Mouse (Mus musculus): ENCODE data around the gene Arfgef2. TPM values are rescaled to one million over a fixed set of nuclear protein-coding genes. Genes with fewer than 3 reads are reported as not detected.

Arfgef2 gene
- total and polyA plus RNA-seq, 2 experiments from 2014 or later: 5.2 to 15.5 TPM

DNA sequence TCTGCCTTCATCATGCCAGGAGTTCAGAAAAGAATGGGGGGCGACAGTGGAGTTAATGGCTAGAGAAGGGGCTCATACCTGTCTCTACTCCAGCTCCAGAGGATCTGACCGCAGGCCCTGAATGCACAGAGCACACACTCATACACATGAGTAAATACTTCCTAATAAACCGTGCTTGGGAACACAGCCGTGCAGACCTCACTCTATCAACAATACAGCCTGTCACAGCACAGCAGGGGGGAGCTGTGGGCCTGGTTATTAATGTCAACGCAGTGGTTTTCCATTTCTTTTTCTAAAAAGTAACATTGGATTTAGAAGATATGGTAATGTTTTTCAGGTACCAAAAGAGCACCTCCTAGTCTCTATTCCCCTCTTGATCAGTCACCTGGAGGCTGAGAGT, 129.0 kb downstream of the Arfgef2 start:
- 87% methylated on average over 5 of the region's 5 CpGs for WGBS
- ATAC-seq (ENCODE audit: insufficient read depth, low read depth): no peak
- H3K4me3 ChIP-seq (ENCODE audit: low read depth, low read length): no peak overlapping the region
- no peaks in the 10 kb centered on the region for H3K4me1 ChIP-seq (ENCODE audit: control insufficient read depth, insufficient read depth)
- no peak overlapping the region for H3K9ac ChIP-seq (replicated peaks; ENCODE audit: low read depth, low read length)
- no peak for DNase-seq (ENCODE audit: low spot score)
- H3K4me2 ChIP-seq (ENCODE audit: low read depth, low read length): no peak overlapping the region
- H3K27me3 ChIP-seq (ENCODE audit: control insufficient read depth, insufficient read depth, low read length): no peaks in the 10 kb centered on the region
- H3K27ac ChIP-seq (ENCODE audit: low read depth): no peak overlapping the region
- no peaks in the 10 kb centered on the region for H3K9me3 ChIP-seq (replicated peaks; ENCODE audit: control insufficient read depth, low read length)
- H3K36me3 ChIP-seq (replicated peaks; ENCODE audit: control insufficient read depth, insufficient read depth, low read length): peaks cover 83% of the 10 kb centered on the region
- TF ChIP-seq CTCF (IDR thresholded peaks at IDR 0.05; ENCODE audit: low read depth) (no peak), EP300 (IDR thresholded peaks at IDR 0.05; ENCODE audit: low read depth) (no peak)

DNA sequence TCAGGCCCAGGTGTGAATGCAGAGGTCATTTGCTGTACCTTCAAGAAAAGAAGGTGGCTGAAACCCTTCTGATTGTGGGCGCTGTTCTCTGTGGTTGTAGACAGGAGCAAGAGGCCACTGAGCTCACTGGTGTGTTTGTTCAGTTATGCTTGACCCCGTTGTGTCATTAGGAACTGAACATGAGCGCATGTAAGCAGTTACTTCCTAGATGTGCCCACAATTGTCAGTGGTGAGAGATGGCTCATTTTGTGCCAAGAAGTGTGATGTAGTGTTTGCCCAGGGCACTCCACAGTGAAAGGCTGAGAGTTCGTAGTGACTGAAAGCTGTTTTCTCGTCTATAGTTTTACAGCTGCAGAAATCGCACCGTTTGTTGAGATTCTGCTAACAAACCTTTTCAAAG, 130.2 kb downstream of the Arfgef2 start:
- WGBS: 95% methylated on average over 7 of the region's 7 CpGs
- H3K4me2 ChIP-seq (ENCODE audit: low read depth, low read length): no peak overlapping the region
- TF ChIP-seq CTCF (IDR thresholded peaks at IDR 0.05; ENCODE audit: low read depth) (no peak), EP300 (IDR thresholded peaks at IDR 0.05; ENCODE audit: low read depth) (no peak)
- no peaks in the 10 kb centered on the region for H3K9me3 ChIP-seq (replicated peaks; ENCODE audit: control insufficient read depth, low read length)
- H3K27me3 ChIP-seq (ENCODE audit: control insufficient read depth, insufficient read depth, low read length): no peaks in the 10 kb centered on the region
- peaks cover 82% of the 10 kb centered on the region for H3K36me3 ChIP-seq (replicated peaks; ENCODE audit: control insufficient read depth, insufficient read depth, low read length)
- H3K4me1 ChIP-seq (ENCODE audit: control insufficient read depth, insufficient read depth): no peaks in the 10 kb centered on the region
- no peak overlapping the region for H3K27ac ChIP-seq (ENCODE audit: low read depth)
- DNase-seq (ENCODE audit: low spot score): no peak
- no peak overlapping the region for H3K9ac ChIP-seq (replicated peaks; ENCODE audit: low read depth, low read length)
- no peak for ATAC-seq (ENCODE audit: insufficient read depth, low read depth)
- no peak overlapping the region for H3K4me3 ChIP-seq (ENCODE audit: low read depth, low read length)

DNA sequence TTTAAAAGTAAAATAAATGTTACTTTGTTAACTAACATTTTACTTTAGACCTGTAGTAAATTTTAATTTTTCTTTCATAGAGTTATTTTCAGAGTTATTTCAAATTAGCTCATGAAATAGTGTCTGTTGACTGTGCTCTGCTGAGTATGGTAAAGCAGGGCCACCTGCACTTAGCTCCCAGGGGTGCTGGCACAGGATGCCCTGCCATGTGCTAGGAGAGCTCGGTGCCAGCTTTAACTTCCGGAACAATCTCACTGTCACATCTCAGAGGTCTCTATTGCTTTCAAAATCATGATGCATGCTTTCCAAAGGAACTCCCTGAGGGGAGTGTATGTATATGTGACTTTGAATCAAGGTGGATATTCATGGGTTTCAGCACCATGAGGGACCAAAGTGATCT, 130.8 kb downstream of the Arfgef2 start:
- Histone ChIP-seq H3K27ac (ENCODE audit: low read depth) (no peak overlapping the region), H3K36me3 (replicated peaks; ENCODE audit: control insufficient read depth, insufficient read depth, low read length) (peaks cover 82% of the 10 kb centered on the region), H3K4me3 (ENCODE audit: low read depth, low read length) (no peak overlapping the region), H3K4me1 (ENCODE audit: control insufficient read depth, insufficient read depth) (no peaks in the 10 kb centered on the region), H3K9me3 (replicated peaks; ENCODE audit: control insufficient read depth, low read length) (no peaks in the 10 kb centered on the region), H3K9ac (replicated peaks; ENCODE audit: low read depth, low read length) (no peak overlapping the region), H3K27me3 (ENCODE audit: control insufficient read depth, insufficient read depth, low read length) (no peaks in the 10 kb centered on the region), H3K4me2 (ENCODE audit: low read depth, low read length) (no peak overlapping the region)
- ATAC-seq (ENCODE audit: insufficient read depth, low read depth) (no peak), DNase-seq (ENCODE audit: low spot score) (no peak)
- TF ChIP-seq CTCF (IDR thresholded peaks at IDR 0.05; ENCODE audit: low read depth): no peak
- WGBS: 73% methylated on average over 2 of the region's 2 CpGs

DNA sequence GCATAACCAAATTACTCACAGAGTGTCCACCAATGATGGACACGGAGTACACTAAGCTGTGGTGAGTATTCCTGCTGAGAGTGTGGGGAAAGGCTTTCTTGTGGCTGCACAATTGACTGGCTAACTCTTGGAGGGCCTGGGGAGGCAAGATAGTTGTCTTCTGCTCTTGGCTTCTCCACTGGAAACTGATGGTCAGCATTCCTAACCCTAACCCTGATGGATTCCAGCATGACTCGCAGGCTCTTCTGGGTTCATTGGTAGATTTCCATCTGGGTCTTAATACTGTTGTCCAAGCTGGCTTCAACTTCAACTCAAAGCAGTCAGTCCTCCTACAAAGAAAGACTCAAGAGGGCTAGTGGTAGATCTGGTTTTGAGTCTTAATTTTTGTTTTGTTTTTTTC, 137.8 kb downstream of the Arfgef2 start:
- Histone ChIP-seq H3K36me3 (replicated peaks; ENCODE audit: control insufficient read depth, insufficient read depth, low read length) (peaks cover 84% of the 10 kb centered on the region), H3K4me2 (ENCODE audit: low read depth, low read length) (no peak overlapping the region), H3K9ac (replicated peaks; ENCODE audit: low read depth, low read length) (no peak overlapping the region), H3K9me3 (replicated peaks; ENCODE audit: control insufficient read depth, low read length) (no peaks in the 10 kb centered on the region), H3K27me3 (ENCODE audit: control insufficient read depth, insufficient read depth, low read length) (no peaks in the 10 kb centered on the region), H3K4me3 (ENCODE audit: low read depth, low read length) (no peak overlapping the region), H3K4me1 (ENCODE audit: control insufficient read depth, insufficient read depth) (no peaks in the 10 kb centered on the region), H3K27ac (ENCODE audit: low read depth) (no peak overlapping the region)
- ATAC-seq (ENCODE audit: insufficient read depth, low read depth) (no peak), DNase-seq (ENCODE audit: low spot score) (no peak)
- TF ChIP-seq EP300 (IDR thresholded peaks at IDR 0.05; ENCODE audit: low read depth) (no peak), CTCF (IDR thresholded peaks at IDR 0.05; ENCODE audit: low read depth) (no peak)
- 81% methylated on average over 2 of the region's 2 CpGs for WGBS

DNA sequence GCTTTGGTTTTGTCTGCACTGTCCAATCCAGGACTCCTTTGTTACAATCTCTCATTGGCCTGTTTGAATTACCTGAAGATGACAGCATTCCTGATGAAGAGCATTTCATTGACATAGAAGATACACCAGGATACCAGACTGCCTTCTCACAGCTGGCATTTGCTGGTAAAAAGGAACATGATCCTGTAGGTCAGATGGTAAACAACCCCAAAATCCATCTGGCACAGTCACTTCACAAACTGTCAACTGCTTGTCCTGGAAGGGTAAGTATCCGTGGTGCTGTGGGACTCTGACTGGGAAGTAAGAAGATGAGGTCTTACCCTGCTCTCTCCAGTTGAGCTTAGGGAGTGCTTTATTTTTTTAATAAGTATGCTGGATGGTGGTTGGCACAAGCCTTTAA, 139.0 kb downstream of the Arfgef2 start:
- H3K9ac ChIP-seq (replicated peaks; ENCODE audit: low read depth, low read length): no peak overlapping the region

DNA sequence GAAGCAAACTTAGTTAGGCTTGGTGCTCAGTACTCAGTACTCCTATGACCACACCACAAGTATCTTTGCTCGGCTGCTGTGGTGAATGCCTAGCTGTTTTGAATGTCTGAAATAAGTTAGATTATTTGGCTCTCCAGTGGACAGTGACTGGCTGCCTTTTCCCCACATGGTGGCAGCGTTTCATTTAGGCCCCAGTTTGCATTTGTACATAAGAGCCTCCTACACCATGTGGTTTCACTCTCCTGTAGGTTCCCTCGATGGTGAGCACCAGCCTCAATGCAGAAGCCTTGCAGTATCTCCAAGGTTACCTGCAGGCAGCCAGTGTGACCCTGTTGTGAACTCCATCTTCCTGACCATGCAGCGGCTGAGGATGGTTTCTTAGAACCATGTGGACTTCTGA, 140.1 kb downstream of the Arfgef2 start:
- no peaks in the 10 kb centered on the region for H3K4me1 ChIP-seq (ENCODE audit: control insufficient read depth, insufficient read depth)
- no peak overlapping the region for H3K4me3 ChIP-seq (ENCODE audit: low read depth, low read length)
- TF ChIP-seq CTCF (IDR thresholded peaks at IDR 0.05; ENCODE audit: low read depth) (peak; percentile 47), EP300 (IDR thresholded peaks at IDR 0.05; ENCODE audit: low read depth) (no peak)
- 37% methylated on average over 4 of the region's 4 CpGs for WGBS
- ATAC-seq (ENCODE audit: insufficient read depth, low read depth): peak; percentile 62
- no peak overlapping the region for H3K4me2 ChIP-seq (ENCODE audit: low read depth, low read length)
- no peaks in the 10 kb centered on the region for H3K9me3 ChIP-seq (replicated peaks; ENCODE audit: control insufficient read depth, low read length)
- H3K9ac ChIP-seq (replicated peaks; ENCODE audit: low read depth, low read length): no peak overlapping the region
- H3K36me3 ChIP-seq (replicated peaks; ENCODE audit: control insufficient read depth, insufficient read depth, low read length): peaks cover 88% of the 10 kb centered on the region
- no peak for DNase-seq (ENCODE audit: low spot score)
- no peaks in the 10 kb centered on the region for H3K27me3 ChIP-seq (ENCODE audit: control insufficient read depth, insufficient read depth, low read length)
- H3K27ac ChIP-seq (ENCODE audit: low read depth): no peak overlapping the region

More for the DNA sequence above, 139.0 kb downstream of the Arfgef2 start:
- Histone ChIP-seq H3K4me1 (ENCODE audit: control insufficient read depth, insufficient read depth) (no peaks in the 10 kb centered on the region), H3K4me2 (ENCODE audit: low read depth, low read length) (no peak overlapping the region), H3K27ac (ENCODE audit: low read depth) (no peak overlapping the region), H3K9me3 (replicated peaks; ENCODE audit: control insufficient read depth, low read length) (no peaks in the 10 kb centered on the region), H3K27me3 (ENCODE audit: control insufficient read depth, insufficient read depth, low read length) (no peaks in the 10 kb centered on the region), H3K4me3 (ENCODE audit: low read depth, low read length) (no peak overlapping the region), H3K36me3 (replicated peaks; ENCODE audit: control insufficient read depth, insufficient read depth, low read length) (peaks cover 86% of the 10 kb centered on the region)
- no peak for DNase-seq (ENCODE audit: low spot score)
- no peak for ATAC-seq (ENCODE audit: insufficient read depth, low read depth)
- TF ChIP-seq EP300 (IDR thresholded peaks at IDR 0.05; ENCODE audit: low read depth) (no peak), CTCF (IDR thresholded peaks at IDR 0.05; ENCODE audit: low read depth) (no peak)
- WGBS: 72% methylated on average over 1 of the region's 1 CpGs

Other genes with a start within 250 kb of the Arfgef2 start
- 6.2 and 12.2 TPM in 2 replicates for gene Prex1, start 91.8 kb upstream of the Arfgef2 start, total RNA-seq (2014; rRNA removed; ENCODE audit: low replicate concordance)
- gene Prex1, start 91.8 kb upstream of the Arfgef2 start, polyA plus RNA-seq (2015; fragmentation: Nextera tagmentation; extraction: Ambion mirVana): 3.7 and 4.0 TPM in 2 replicates
- 5.6 and 6.2 TPM in 2 replicates for gene Trp53rkb, start 13.1 kb upstream of the Arfgef2 start, total RNA-seq (2014; rRNA removed; ENCODE audit: low replicate concordance)
- gene Trp53rkb, start 13.1 kb upstream of the Arfgef2 start, polyA plus RNA-seq (2015; fragmentation: Nextera tagmentation; extraction: Ambion mirVana): 3.9 TPM in 2 replicates
- 62.5 and 64.2 TPM in 2 replicates for gene Cse1l, start 100.5 kb downstream of the Arfgef2 start, total RNA-seq (2014; rRNA removed; ENCODE audit: low replicate concordance)
- gene Cse1l, start 100.5 kb downstream of the Arfgef2 start, polyA plus RNA-seq (2015; fragmentation: Nextera tagmentation; extraction: Ambion mirVana): 38.8 and 41.2 TPM in 2 replicates
- gene Stau1, start 190.7 kb downstream of the Arfgef2 start, total RNA-seq (2014; rRNA removed; ENCODE audit: low replicate concordance): 9.5 and 23.9 TPM in 2 replicates
- 41.7 and 42.5 TPM in 2 replicates for gene Stau1, start 190.7 kb downstream of the Arfgef2 start, polyA plus RNA-seq (2015; fragmentation: Nextera tagmentation; extraction: Ambion mirVana)
- 11.1 and 13.9 TPM in 2 replicates for gene Ddx27, start 209.6 kb downstream of the Arfgef2 start, total RNA-seq (2014; rRNA removed; ENCODE audit: low replicate concordance)
- 17.2 and 17.3 TPM in 2 replicates for gene Ddx27, start 209.6 kb downstream of the Arfgef2 start, polyA plus RNA-seq (2015; fragmentation: Nextera tagmentation; extraction: Ambion mirVana)